Mouse (Mus musculus) heart, postnatal 36 days (tissue): ENCODE measurements at regions not wholly inside any gene's neighbourhood (a gene's known extent, or its start where the extent isn't known, plus 50 kb on each side); places are given as distances from the start of the nearest gene placed in this dataset.
A peak's percentile ranks its signal among the peaks of the same experiment; 100 is the strongest.

Source experiments
- DNase-seq, 2 experiments: peaks; one replicate each; pipeline ENCODE4 v3.0.0; 2021 to 2022
- intact Hi-C: fragments of 180-260 bp; cut with DNase I; formaldehyde crosslinking; loops from one replicate; pipeline ENCODE4 v1.15.1; 2025

DNA sequence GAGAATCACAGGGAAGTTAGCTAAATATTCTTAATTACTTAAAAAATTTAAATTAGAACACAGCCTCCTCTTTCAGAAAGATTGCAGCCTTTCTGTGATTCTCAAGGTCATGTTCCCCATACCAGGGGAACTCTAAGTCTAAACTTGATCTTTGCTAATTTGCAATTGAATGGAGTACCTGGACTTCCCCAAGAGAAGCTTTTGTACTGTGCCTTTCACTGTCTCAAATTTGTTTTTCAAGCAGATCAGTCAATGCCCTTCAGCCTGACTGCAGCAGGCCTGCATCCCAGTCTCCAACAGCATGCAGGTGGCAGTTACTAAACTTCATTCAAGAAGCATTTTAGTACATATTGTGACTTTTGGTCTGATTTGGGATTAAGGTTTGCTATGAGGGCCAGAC lies 611.8 kb downstream of the Snca start:
- DNase-seq: no peak
- intact Hi-C loops: no loop called here

DNA sequence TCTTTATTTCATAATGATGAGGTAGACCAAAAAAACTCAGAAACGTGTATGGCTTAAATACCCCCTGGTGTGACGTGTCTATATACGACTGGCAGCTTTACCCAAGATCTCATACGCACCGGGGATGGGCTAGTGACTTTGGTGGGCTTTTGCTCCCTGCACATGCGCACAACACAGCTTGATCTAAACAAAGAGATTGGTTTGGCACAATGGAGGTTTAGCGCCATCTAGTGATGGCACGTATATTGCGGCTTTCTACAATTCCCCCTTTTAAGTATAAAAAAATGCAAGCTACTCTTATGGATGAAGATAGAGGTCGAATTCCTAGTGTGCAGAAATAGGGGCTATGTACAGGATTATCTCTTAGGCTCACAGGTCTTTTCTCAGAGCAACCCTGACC lies 628.1 kb downstream of the Snca start:
- DNase-seq: peak in 1 of 2 experiments; percentile 8
- intact Hi-C loops: loop anchor here (5.0 kb wide), 2 partner anchors 56 to 534 kb away; no protein-coding TSS in a partner anchor
